Mouse (Mus musculus) granulocyte monocyte progenitor cell, adult 5-6 weeks (primary cell): Measurements from ENCODE around the gene Ninj2. TPM values are rescaled to one million over a fixed set of nuclear protein-coding genes. Genes with fewer than 3 reads are reported as not detected.

ENCODE experiments used
- ATAC-seq: replicated peaks from 2 replicates; pipeline ENCODE4 v1.8.0; 2016; ENCODE audit warnings: mild to moderate bottlenecking, moderate TSS enrichment, inconsistent platforms; ENCODE audit not compliant: poor library complexity, severe bottlenecking
- total RNA-seq, 2 experiments: library from RNA; stranded (forward) in 1 of 2; stranded (reverse) in 1 of 2; fragments of 200-712, 200-1000 nt in 1 of 2; fragments of >200 nt in 1 of 2; fragmentation: Nextera tagmentation in 1 of 2; gene quantifications; 2 replicates each; pipeline ENCODE4 v1.2.3; 2014 to 2017

Gene Ninj2
- total RNA-seq, 2 experiments from 2014 or later = not detected

GRCm38 (mm10) chr6:120119824-120120223 is 26.7 kb downstream of the Ninj2 start:
- ATAC-seq = no peak

DNA sequence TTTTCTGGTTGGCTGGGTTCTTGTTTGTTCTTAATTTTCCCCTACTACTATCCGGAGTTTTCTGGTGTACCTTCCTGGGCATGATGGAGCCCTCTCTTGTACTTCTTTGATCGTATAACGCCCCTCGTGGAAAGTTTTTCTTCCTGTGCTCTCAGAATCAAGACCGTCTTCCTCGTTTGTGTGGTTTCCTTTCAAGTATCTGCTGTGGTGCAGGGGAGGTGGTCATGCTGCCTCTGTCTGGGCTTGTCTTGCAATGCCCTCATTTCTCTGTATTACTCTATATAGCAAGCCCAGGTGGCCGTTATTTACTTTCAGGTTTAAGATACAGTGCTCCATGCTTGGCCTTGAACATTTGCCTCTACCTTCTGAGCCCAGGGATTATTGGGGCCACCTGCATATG is 31.5 kb downstream of the Ninj2 start:
- ATAC-seq = peak; percentile 72

DNA sequence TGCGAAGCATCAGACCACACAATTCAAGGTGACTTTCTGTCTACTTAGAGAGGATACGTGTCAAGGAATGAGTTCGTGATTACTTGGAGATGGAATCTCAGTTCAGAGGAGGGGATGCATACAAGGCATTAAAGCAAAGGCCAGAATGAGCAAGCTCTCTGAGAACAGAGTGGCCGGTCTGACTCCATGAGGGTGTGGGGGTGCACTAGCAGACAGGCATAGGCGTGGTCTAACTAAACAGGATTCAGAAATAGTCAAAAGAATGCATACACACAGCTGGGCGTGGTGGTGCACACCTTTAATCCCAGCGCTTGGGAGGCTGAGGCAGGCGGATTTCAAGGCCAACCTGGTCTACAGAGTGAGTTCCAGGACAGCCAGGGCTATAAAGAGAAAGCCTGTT is 33.3 kb downstream of the Ninj2 start:
- no peak for ATAC-seq

GRCm38 (mm10) chr6:120127321-120127720 is 34.2 kb downstream of the Ninj2 start:
- no peak for ATAC-seq

DNA sequence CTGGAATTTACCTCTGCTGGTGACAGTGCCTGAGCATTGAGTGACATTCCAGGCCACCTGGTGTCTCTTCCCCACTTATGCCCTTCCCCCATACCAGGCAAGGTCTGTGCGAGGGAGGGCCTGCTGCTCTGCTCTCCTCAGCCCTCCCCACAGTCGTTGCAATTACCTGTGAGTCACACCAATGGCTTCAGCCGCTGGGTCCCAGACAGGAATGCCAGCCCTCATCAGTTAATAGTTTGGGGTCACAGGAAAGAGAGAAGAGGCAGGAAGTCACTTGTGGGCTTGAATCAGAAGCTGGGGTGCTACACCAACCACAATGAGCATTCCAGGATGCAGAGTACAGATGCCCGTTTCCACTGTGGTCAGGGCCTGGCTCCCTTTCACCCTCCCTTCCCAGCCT is 41.6 kb downstream of the Ninj2 start:
- ATAC-seq = peak; percentile 73

GRCm38 (mm10) chr6:120145439-120145838 is 52.3 kb downstream of the Ninj2 start:
- peak; percentile 60 for ATAC-seq

DNA sequence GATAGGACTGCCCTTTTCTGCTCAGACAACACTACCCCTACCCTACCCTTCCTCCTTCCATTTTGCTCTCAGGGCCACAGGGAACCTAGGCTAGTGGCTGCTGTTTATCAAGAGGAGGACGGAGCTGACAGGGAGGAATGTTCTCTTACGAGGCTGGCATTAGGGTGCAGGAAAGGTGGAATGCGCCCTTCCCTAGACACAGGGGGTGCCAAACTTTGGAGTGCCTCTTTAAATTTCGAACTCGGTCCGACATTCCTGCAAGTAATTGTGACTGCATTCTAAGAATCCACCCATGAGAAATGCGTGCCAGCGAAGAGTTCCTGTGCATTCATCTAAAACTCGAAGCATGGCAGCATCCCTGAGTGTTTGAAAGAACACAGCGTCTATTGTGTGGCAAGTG is 53.5 kb downstream of the Ninj2 start:
- ATAC-seq = no peak

- no peak for ATAC-seq
Observed at GRCm38 (mm10) chr6:120147411-120147810, 54.3 kb downstream of the Ninj2 start.

DNA sequence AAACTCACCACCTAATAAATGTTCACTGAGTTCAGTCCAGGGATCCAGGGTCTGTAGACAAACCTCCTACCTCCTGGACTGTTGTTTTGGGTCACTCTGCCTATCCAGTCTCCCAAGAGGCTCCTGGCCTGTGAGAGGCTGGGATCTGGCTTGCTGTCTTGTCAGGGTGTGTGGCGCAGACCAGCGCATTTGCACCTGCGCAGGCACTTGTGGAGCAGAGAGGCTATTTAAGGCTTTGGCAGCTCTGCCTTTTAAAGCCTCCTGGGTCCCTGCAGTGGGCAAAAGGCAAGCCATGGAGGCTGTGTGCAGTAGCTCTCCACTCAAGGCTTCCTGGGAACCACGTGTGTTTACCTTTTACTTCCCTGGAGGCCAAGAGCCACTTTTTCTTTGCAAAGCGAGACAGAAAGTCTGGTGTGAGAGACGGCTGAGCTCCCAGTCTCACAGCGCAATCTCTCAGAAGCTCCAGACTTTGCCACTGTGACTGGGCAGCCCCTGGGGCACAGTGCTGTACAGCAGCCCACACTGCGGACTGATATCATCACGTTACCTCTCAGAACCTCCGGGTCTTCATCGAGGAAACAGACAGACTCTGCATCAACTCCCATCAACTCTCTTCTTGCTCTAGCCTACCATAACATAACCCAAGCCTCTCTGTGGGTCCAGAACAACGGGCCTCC is 55.7 kb downstream of the Ninj2 start:
- ATAC-seq = no peak

DNA sequence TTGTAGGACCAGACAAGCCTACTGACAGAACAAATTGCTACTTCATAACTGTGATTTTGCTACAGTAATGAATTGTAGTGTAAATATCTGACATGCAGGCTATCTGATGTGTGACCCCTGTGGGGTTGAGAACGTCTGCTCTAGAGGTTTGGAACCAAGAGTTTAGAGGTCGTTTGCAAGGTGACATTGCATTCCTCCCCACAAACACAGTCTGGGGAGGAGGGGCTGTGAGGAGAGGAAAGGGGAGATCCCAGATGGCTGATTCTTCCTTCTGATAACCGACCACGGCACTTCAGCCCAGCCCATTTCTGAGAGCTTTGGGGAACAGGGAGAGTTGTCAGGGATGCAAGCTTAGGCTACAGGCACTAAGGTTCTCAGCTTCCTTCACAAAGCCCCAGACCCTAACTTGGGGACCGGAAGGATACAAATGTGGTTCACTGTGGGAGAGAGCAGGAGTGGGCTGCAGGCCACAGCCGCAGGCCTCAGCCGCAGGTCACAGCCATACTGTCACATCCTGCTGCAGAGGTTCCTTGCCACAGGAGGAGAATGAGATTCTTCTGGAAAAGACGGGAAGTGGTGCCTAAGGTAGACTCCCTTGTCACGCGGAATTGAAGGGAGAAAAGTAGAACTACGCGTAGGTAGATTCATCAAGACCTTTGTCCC is 56.4 kb downstream of the Ninj2 start:
- peak; percentile 72 for ATAC-seq

DNA sequence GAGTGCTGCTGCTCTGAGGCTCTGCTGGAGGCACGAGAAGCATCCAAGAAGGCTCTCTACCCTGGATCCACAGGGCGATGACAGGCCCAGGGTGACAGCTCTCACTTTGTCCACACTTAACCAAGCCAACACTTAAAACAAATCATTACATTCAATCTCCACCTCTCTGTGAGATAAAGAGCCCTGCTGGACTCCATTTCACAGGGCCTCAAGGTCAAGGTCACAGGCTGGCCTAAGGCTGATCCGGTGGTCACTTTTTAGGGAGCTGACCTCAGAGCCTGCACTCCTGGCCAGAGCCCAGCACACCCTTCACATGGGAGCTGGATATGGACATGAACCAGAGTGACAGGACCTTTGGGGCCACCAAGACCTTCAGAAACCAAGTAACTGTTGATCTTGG is 57.1 kb downstream of the Ninj2 start:
- ATAC-seq = no peak

DNA sequence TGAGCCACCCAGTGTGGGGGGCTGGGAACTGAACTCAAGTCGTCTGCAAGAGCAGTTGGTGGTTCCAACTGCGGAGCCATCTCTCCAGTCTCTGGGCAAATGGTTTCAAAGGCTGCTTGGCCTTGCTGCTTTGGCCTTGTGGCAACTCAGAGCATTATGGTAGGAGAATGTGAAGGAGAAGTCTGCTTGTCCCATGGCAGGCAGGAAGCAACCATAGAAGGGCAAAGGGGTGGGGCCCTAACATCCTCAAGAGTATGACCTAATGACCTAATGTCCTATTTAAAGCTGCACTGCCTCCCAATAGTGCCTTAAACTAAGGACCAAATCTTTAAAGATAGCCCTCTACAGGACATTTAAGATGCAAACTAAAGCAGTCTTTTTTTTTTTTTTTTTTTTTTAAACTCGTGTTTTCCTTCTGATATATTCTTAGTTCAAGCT is 58.5 kb downstream of the Ninj2 start:
- peak; percentile 43 for ATAC-seq

- no peak for ATAC-seq
Observed at GRCm38 (mm10) chr6:120152739-120153696, 59.9 kb downstream of the Ninj2 start.

DNA sequence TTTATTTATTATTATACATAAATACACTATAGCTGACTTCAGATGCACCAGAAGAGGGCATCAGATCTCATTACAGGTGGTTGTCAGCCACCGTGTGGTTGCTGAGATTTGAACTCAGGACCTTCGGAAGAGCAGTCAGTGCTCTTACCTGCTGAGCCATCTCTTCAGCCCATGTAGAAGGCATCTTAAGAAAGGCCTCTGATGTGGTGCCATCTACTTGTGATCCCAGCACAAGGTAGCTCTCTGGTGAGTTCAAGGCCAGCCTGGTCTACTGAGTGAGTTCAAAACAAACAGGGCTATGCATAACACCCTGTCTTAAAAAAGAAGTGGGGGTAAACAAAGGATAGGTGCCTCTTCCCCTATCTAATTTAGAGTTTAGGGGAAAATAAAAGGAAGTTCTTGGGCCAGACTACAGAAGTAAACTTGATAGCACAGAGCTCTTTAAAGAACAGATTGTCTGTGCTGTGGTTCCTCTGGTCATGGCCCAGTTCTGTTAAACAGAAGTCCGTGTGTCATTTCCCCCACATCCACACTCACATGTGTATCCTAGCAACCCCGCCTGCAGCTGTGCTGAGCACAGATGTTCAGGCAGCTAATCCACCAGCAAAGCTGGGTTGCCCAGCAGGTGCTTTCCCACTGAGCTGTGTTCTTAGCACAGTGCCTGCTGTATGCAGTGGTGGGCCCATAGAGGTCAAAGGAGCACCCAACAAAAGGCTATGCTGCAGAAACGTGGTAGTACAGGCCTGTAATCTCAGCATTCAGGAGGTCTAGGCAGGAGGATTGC is 61.6 kb downstream of the Ninj2 start:
- peak; percentile 57 for ATAC-seq

GRCm38 (mm10) chr6:120155510-120155909 is 62.4 kb downstream of the Ninj2 start:
- peak; percentile 33 for ATAC-seq

GRCm38 (mm10) chr6:120157479-120157878 is 64.3 kb downstream of the Ninj2 start:
- no peak for ATAC-seq

DNA sequence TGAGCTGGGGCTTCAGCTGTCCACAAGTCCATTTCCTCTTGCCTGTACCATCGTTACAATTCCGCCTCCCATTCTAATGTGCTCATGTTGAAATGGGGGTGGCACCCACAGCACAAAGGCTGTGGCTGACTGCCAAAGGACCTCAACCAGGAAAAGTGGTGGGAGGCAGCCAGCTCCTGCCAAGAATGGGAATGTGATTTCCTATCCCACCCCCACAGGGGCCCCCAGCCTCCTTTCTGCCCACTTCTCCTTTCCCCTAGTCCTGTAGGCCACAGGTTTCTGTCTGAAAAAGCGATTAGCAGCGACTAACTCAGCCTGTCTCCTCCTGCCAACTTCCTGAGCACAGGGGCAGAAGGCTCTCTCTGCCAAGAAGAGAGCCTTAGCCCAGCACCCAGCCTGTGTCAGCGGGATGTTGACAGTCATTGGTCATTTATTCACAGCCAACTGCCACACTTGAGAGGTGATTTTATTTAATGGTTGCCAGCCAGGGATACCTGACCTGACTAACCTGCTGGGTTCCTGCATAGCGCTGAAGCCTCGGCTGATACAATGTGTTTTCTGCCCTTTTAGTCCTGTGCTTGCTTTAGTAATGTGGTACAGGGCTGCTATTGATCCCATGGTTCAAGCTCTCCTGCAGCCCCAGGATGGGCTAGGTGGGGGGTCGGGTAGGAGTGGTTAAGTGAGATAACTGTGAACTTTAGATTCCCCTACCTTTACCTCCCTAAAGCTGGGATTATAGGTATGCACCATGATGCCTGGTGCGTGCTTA is 66.2 kb downstream of the Ninj2 start:
- ATAC-seq = peak; percentile 73

- no peak for ATAC-seq
Observed at GRCm38 (mm10) chr6:120162928-120163327, 69.8 kb downstream of the Ninj2 start.

- no peak for ATAC-seq
Observed at GRCm38 (mm10) chr6:120164765-120165164, 71.6 kb downstream of the Ninj2 start.
